Mouse (Mus musculus) fibroblast of lung, adult 2 months (primary cell): ENCODE measurements around the gene Clec2g.
"Not testable (repeated sequence)": the region's sequence is repeated elsewhere in the genome, so short reads cannot be mapped to it uniquely, and the experiment has no call there.

Source experiments
- DNase-seq: peaks from one replicate; pipeline ENCODE4 v3.0.0-alpha.2; 2011; ENCODE audit warnings: low read depth

Gene Clec2g

DNA sequence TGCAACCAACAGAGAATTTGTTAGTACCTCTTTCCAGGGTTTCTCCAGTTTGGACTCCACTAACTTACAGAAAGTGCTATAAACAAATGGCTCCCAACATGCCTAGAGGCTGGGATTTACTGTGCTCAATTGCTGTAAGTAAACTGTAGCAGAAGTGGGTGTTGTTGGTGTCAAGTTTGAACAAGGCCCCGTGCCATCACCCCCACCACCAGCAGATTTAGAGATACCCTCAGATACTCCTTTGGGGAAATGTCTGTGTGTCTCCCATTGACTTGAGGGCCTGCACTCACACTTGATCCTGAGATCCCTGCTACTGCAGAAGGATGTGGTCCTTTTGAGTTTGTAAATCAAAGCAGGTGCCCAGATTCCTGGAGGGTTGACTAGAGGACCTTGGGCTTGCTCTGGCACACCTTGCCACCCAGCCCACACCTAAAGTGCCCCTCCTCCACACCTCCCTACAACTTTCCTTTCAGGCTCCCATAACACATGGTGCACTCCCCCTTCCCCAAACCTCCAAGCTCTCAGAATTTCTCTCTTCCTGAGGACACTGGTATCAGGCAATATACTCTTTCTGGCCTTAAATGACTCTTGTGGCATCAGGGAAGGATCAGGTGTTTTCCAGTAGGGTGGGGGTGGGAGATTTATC is 37.3 kb downstream of the Clec2g start:
- DNase-seq = no peak

GRCm38 (mm10) chr6:128972156-128972555 is 38.0 kb downstream of the Clec2g start:
- DNase-seq = no peak

DNA sequence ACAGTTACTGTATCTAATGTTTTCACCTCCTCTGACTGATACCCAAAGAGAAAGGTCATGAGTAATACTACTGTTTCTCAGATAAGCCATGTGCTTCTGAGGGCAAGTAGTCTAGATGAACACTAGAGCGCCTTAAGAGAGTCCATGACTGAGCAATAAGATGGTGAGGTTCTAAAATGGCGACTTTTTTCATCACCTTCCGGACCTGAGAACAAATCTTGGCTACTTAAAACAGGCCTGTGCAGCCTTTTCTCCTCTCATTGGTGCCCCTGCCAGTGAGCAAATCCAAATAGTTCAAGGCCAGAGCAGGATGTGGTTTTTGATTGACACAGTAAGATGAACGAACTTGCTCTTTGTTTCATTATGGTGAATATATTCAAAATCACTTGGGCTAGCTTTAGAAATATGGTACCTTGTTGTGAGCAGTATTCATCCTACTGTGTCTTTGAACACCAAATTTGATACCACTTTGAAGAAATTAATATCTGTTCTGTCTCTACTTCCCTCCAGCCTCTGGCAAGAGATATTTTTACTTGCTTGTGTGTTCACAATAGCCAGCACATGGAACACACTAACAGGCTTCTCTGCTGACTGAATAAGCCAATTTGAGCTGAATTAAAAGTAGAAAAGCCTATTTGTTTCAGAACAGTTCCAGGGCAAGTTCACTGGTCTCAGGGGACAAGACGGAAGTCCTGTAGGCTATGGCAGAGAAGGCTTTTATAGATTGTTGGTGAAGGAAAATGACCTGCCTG is 38.7 kb downstream of the Clec2g start:
- no peak for DNase-seq

DNA sequence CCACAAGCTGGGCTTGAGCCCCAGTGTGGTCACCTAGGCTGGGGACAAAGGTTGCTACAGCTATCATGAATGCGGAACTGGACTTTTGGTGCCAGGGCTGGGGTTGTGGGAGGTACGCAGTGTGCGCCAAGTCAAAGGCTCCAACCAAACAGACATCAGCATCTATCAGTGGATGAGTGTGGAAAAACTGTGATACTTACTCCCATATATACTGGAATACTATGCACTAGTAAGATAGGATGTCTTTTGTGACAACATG is 39.2 kb downstream of the Clec2g start:
- DNase-seq = no peak

DNA sequence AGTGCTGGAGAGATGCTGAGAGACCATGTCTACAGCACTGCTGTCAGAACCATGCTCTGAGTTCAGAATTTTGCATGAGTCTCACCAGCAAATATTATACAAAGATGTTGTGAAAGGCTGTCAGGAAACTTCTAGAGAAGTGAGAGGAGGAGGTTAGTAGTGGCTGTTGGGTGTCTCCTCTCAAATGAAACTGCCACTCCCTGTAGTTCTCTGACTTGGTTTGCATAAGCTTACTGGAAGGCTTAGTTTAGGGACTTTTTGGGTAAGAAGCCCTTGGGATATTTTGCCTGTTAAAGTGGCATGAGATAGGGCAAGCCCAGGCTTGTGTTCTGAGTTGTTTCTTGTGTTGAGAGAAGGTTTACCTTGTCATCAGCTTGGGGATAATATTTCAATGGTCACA is 40.7 kb downstream of the Clec2g start:
- DNase-seq = not testable (repeated sequence)

GRCm38 (mm10) chr6:128976194-128976593 is 42.0 kb downstream of the Clec2g start:
- no peak for DNase-seq

GRCm38 (mm10) chr6:128981951-128982541 is 47.9 kb downstream of the Clec2g start:
- DNase-seq = not testable (repeated sequence)

DNA sequence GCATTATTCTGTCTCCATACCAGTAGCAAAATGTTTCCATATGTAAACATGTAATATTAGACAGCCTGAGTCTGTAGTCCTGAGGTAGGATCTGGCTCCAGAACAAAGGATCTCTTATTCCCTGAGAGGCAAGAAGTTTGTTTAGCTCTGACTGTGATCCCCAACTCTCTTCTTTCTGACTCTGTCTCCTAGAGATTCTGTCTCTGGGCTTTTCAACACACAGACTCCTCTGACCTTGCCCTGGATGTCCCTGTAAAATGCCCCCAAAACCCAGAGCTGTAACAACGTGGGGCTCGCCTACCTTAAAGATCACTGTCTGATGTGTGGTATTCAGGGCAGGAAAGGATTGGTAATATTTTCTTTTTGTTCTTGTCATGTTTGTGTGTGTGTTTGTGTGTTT is 58.2 kb downstream of the Clec2g start:
- DNase-seq = no peak

GRCm38 (mm10) chr6:128992753-128993152 is 58.6 kb downstream of the Clec2g start:
- DNase-seq = no peak

DNA sequence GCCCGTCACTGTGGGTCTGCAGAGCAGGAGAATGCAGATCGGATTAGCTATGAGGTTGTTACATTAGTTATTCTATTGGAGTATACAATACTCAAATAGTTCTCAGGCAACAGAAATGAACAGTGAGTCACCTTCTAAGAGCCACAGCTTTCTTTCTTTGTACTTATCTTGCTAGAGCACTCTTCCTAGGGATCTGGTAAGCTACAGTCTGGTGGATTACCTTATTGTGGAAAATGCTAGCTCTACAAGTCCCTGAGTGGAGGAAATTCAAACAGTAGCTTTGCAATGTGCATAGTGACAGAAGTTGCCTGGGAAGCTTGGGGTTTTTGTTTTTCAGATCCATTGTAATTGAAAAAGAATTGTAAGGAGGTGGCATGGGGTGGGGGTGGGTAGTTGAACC is 59.0 kb downstream of the Clec2g start:
- DNase-seq = no peak

GRCm38 (mm10) chr6:128994336-128994735 is 60.2 kb downstream of the Clec2g start:
- no peak for DNase-seq

GRCm38 (mm10) chr6:128994742-128995141 is 60.6 kb downstream of the Clec2g start:
- DNase-seq = no peak

GRCm38 (mm10) chr6:128995250-128996053 is 61.3 kb downstream of the Clec2g start:
- DNase-seq = no peak

- no peak for DNase-seq
These were observed 62.0 kb downstream of the Clec2g start for GRCm38 (mm10) chr6:128996054-128996767.

GRCm38 (mm10) chr6:128996768-128997442 is 62.7 kb downstream of the Clec2g start:
- no peak for DNase-seq

GRCm38 (mm10) chr6:129001392-129001791 is 67.2 kb downstream of the Clec2g start:
- no peak for DNase-seq

DNA sequence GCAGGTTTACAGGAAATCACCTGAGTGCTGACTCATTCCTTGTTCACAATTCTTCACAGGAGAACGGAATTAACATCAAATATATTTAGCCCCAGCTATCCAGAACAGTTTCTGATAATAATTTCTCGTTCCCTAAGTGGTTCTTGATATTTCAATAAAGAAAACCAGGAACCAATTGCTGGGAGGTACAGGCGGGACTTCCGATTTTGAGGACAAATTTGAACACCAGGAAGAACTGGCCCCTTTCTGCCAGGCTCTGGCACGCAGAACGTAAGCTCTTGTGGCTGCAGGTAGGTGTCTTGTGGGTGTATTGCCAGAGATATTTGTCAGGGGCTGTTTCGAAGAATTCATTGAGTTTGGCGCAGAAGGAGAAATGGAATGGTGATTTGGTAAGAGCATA is 74.4 kb downstream of the Clec2g start:
- DNase-seq = no peak

DNA sequence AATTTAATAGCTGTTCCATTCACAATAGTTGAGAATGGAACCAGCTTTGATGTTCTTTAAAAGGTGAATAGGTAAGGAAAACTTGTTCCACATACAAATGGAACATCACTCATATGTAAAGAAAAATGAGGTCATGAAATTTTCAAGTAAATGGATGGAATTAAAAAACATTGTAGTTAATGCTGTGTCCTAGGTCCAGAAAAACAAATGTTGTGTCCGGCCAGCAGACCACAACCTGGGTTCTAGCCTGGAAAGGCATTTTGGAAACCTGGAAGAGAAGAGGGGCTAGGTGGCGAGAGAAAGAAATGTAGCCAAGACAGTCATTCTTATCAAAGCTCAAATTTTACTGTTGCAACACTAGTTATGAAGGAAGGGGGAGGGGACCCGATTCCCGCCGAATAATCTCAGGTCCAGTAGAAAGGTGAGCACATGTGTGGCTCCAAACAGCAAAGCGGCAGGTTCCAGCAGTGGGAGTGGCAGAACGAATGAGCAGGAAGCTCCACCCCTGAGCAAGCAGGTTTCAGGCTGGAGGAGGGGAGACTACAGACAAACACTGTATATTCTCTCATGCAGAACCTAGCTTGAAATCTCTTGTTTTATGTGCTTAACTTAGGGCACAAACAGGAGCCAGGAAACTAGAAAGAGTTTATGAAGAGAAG is 75.8 kb downstream of the Clec2g start:
- not testable (repeated sequence) for DNase-seq

- no peak for DNase-seq
These were observed 76.3 kb downstream of the Clec2g start for GRCm38 (mm10) chr6:129010505-129010873.

GRCm38 (mm10) chr6:129012012-129012411 is 77.8 kb downstream of the Clec2g start:
- not testable (repeated sequence) for DNase-seq

DNA sequence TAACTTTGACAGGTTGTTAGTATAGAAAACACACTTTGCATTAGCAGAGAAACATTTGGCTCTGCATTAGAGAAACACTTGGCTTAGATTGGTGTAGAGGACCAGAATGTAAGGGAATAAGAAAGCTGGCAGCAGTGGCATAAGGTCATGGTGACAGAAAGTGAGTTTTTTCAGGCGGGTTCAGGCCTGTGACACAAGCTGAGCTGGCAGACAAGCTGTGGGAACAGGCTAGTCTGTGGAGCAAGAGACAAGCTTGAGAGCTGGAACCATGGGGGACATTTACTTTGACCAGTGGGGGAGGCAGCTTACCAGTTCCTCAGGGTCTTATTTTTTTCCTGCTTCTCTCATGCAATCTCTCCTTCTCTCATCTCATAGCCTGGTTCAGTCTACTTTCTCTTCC is 78.8 kb downstream of the Clec2g start:
- no peak for DNase-seq
